Mouse (Mus musculus) central nervous system, embryonic 14 days (tissue): ENCODE measurements around the gene Tbx10. TPM values are rescaled to one million over a fixed set of nuclear protein-coding genes. Genes with fewer than 3 reads are reported as not detected.

Experiments used
- polyA plus RNA-seq: library from polyadenylated mRNA; depleted of rRNA; stranded (reverse); fragments of >200 nt; gene quantifications from 2 replicates; pipeline ENCODE4 v1.2.3, GENCODE M21; 2012; rRNA removed

Gene Tbx10
- polyA plus RNA-seq, result 0.05 and 0.21 TPM in 2 replicates

GRCm38 (mm10) chr19:3992416-3992815 lies at the start of gene Tbx10:
TSS of gene Tbx10 (plus strand) at chr19:3992752.

GRCm38 (mm10) chr19:3958470-3958869 lies 34.1 kb upstream of the Tbx10 start, which contains the start of gene Aldh3b3:
TSS of gene Aldh3b3 (plus strand) at chr19:3958645.

GRCm38 (mm10) chr19:3972229-3972628 lies 20.3 kb upstream of the Tbx10 start, which contains the start of gene Aldh3b2:
TSS of gene Aldh3b2 (plus strand) at chr19:3972328.

DNA sequence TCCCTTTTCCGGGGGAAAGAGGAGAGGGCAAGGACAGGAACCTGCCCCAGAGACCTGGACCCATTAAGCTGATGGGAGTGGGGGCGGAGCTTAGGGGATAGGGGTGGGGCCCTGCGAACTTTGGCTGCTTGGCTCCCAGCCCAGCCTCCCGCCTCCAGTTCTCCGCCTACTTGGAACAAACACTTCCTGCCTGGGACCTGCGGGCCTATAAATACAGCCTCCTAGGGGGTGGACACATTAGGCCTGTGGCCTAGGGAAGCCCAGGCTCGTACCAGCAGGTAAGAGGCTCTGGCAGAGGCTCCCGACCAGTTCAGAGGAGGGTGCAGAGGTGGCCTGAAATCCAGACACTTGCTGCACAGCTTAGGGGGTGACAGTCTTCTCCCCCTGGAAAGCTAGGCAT lies 6.2 kb upstream of the Tbx10 start, which contains the start of gene Acy3:
Gene Acy3 (plus strand): TSS at position 237 of the 400 bp plus-strand sequence.

DNA sequence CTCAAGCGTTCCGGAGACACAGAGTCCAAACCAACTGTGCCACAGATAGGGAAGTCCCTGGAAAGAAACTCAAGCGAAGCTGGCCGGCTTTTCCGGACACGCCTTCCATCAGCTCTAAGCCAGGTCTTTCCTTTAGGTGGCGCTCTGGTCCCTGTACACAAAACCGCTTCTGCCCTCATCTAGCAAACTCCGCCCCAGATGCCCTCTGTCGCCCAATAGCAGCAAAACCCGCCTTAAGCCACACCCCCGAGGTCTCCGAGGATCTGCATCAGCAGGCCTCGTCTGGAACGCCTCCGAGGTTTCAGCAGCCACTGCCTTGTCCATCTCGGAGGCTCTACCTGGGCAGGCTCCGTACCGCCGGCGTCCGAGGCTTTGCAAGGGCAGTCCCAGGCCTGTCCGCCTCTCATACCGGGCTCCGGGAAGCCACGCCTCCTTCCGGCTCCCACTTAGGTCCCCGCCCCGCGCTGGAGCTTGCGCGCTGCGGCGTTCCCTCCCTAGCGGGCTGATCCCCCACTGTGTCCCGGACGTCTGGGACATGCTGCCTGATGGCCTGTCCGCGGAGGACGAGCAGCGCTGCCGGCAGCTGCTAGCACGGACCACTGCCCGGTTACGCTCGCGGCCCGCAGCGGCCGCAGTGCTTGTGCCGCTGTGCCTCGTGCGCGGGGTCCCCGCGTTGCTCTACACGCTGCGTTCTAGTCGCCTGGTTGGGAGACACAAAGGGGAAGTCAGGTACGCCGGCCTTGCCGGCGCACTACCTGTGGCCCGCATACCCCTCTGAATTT lies 7.8 kb downstream of the Tbx10 start, which contains the start of the genes Nudt8 and Gm49405:
Gene Nudt8 (plus strand): TSS at position 462 of the 782 bp plus-strand sequence.
Gene Gm49405 (plus strand): TSS at position 508 of the 782 bp plus-strand sequence.

GRCm38 (mm10) chr19:4003112-4003511 lies 10.6 kb downstream of the Tbx10 start, which contains the start of gene Doc2g:
TSS of gene Doc2g (plus strand) at chr19:4003313.

DNA sequence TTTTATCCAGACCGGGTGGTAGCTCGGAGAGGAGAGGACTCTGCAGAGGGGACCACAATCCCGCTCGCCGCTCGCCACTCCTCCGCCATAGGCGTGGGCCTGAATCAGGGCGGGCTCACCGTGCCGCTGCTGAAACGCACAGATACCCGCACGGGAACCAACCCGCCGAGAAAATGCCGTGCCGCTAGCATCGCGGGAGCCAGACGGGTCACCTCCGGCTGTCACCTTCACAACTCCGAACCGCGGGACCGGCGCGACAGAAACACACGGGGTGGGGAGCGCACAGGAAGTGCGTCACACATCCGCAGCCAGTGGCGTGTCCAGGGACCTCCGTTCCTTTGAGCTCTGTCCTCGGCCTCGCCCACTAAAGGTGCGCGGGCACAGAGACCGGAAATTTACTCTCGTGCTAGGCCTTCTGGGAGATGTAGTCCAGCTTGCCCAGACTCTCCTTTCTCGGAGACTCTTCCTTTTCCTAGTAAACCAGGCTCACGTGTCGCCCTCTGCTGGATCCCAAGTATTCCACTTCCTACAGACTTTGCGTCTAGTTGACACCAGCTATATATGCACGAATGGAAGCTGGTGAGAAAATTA lies 20.0 kb downstream of the Tbx10 start, which contains the start of gene Ndufv1:
Gene Ndufv1 (minus strand): TSS at position 375 of the 591 bp plus-strand sequence.

GRCm38 (mm10) chr19:4037788-4038232 lies 45.3 kb downstream of the Tbx10 start, which contains the start of gene Gstp1:
TSS of gene Gstp1 (minus strand) at chr19:4037985.

DNA sequence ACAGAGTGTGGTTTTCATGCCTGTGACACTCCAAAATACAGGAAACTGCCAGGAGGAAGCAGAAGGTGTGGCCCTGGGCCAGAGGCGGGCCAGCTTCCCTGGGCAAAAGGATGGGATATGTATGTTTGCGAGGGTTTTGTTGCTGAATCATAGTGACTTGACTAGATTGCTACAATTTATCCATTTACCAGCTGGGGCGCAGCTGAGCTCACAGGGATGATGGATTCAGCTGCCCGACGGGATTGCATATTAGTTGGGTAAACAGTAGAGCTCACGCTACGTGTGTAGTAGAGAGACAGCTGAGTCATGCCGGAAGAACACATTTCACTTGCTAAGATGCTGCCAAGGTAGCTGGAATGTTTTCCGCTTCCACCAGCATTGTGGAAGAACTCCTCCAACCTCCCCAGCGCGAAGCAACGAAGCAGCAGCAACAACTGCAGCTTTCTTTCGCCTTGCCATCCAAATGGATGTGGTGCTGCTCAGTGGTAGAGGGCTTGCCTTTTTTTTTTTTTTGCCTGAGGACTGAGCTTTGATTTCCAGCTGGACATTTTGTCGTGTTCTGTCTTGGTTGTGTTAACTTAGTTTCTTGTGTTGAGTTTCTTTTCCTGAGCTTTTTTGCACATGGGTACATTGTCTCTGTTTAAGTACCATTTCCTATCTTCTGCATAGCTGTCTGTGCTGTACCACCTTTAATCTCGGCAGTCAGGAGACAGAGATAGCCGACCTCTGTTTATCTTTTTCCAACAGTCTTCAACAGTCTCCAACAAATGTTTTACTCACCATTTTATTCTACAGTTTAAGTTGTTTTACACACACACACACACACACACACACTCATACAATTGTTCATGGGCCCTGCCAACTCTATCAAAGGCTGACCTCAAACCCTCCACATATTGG lies 53.7 kb downstream of the Tbx10 start, which contains the start of gene Gstp2:
Gene Gstp2 (minus strand): TSS at position 58 of the 900 bp plus-strand sequence.

Other genes with a start within 250 kb of the Tbx10 start
- gene Kmt5b, start 225.3 kb upstream of the Tbx10 start, polyA plus RNA-seq, result 50.3 and 52.3 TPM in 2 replicates
- 83.3 and 86.1 TPM in 2 replicates for gene Chka, start 141.0 kb upstream of the Tbx10 start, polyA plus RNA-seq
- gene Tcirg1, start 85.6 kb upstream of the Tbx10 start, polyA plus RNA-seq, result 48.5 and 61.6 TPM in 2 replicates
- gene Ndufs8, start 80.0 kb upstream of the Tbx10 start, polyA plus RNA-seq, result 173 and 186 TPM in 2 replicates
- gene Aldh3b1, start 62.9 kb upstream of the Tbx10 start, polyA plus RNA-seq, result 1.7 and 1.8 TPM in 2 replicates
- 14.5 and 15.1 TPM in 2 replicates for gene Unc93b1, start 57.6 kb upstream of the Tbx10 start, polyA plus RNA-seq
- gene Aldh3b3, start 34.1 kb upstream of the Tbx10 start, polyA plus RNA-seq, result 0.05 TPM in 1 of 2 replicates, not detected in the other
- 0.32 and 1.8 TPM in 2 replicates for gene Aldh3b2, start 20.4 kb upstream of the Tbx10 start, polyA plus RNA-seq
- 2.3 and 3.3 TPM in 2 replicates for gene Acy3, start 6.2 kb upstream of the Tbx10 start, polyA plus RNA-seq
- gene Nudt8, start 7.8 kb downstream of the Tbx10 start, polyA plus RNA-seq, result 14.7 and 17.5 TPM in 2 replicates
- gene Gm49405, start 7.9 kb downstream of the Tbx10 start, polyA plus RNA-seq, result 9.0 and 9.6 TPM in 2 replicates
- gene Doc2g, start 10.6 kb downstream of the Tbx10 start, polyA plus RNA-seq, result 23.9 and 25.6 TPM in 2 replicates
- 172 and 187 TPM in 2 replicates for gene Ndufv1, start 20.1 kb downstream of the Tbx10 start, polyA plus RNA-seq
- 226 and 263 TPM in 2 replicates for gene Gstp1, start 45.2 kb downstream of the Tbx10 start, polyA plus RNA-seq
- gene Gstp2, start 53.3 kb downstream of the Tbx10 start, polyA plus RNA-seq, result 1.2 and 5.2 TPM in 2 replicates
- gene Gstp3, start 66.8 kb downstream of the Tbx10 start, polyA plus RNA-seq, result 0.38 TPM in 1 of 2 replicates, not detected in the other
- gene Cabp2, start 88.8 kb downstream of the Tbx10 start, polyA plus RNA-seq, result not detected in 2 replicates
- 51.1 and 56.1 TPM in 2 replicates for gene Cdk2ap2, start 104.4 kb downstream of the Tbx10 start, polyA plus RNA-seq
- gene Pitpnm1, start 107.2 kb downstream of the Tbx10 start, polyA plus RNA-seq, result 112 and 116 TPM in 2 replicates
- gene Aip, start 133.1 kb downstream of the Tbx10 start, polyA plus RNA-seq, result 122 and 129 TPM in 2 replicates
- 0.05 and 0.06 TPM in 2 replicates for gene Gpr152, start 147.0 kb downstream of the Tbx10 start, polyA plus RNA-seq
- gene Cabp4, start 151.3 kb downstream of the Tbx10 start, polyA plus RNA-seq, result 0.03 and 0.05 TPM in 2 replicates
- 245 and 266 TPM in 2 replicates for gene Coro1b, start 155.9 kb downstream of the Tbx10 start, polyA plus RNA-seq
- 1.6 and 2.9 TPM in 2 replicates for gene Ptprcap, start 160.9 kb downstream of the Tbx10 start, polyA plus RNA-seq
- 75.7 and 77.5 TPM in 2 replicates for gene Rps6kb2, start 170.6 kb downstream of the Tbx10 start, polyA plus RNA-seq
- 3.6 and 4.1 TPM in 2 replicates for gene Carns1, start 182.7 kb downstream of the Tbx10 start, polyA plus RNA-seq
- gene Tbc1d10c, start 198.5 kb downstream of the Tbx10 start, polyA plus RNA-seq, result 2.0 and 3.4 TPM in 2 replicates
- gene Ppp1ca, start 199.3 kb downstream of the Tbx10 start, polyA plus RNA-seq, result 403 and 409 TPM in 2 replicates
- gene Rad9a, start 208.9 kb downstream of the Tbx10 start, polyA plus RNA-seq, result 39.4 and 40.6 TPM in 2 replicates
- 2.9 and 7.3 TPM in 2 replicates for gene Clcf1, start 221.5 kb downstream of the Tbx10 start, polyA plus RNA-seq
- gene AC109138.7, start 221.6 kb downstream of the Tbx10 start, polyA plus RNA-seq, result 1.2 TPM in 1 of 2 replicates, not detected in the other
- gene Pold4, start 239.1 kb downstream of the Tbx10 start, polyA plus RNA-seq, result 28.6 and 30.9 TPM in 2 replicates